8 mouse cellular contexts compared by ENCODE assay signal in the genomic region with DNA sequence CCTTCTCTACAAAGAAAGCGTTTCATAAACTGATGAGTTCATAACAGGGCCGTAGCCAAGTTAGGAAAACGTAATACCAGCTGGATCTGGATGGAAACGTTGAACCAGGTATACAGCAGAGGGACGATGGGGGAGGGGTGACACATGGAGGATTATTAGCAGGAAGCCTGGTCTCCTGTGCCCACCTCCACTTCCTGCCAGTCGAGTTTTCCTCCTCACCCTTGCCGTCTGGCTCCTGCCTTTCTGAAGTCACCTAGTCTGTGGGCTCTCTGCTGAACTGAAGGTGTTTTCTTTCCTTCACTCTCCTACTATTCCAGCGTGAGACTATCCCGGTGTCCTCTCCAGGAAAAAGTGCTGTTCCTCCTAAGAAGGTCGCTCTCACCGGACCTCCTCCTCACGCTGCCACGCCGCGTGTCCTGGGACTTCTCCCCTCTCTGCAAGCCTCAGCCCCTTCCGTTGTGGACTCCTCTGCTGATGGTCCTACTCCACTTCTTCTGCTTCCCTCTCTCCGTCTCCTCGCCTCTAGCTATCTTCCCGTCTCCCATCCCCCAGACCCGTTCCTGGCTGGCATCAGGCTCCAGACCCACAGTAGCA. TPM values are rescaled to one million over a fixed set of nuclear protein-coding genes. Genes with fewer than 3 reads are reported as not detected.
DNase-seq lines count a peak whose midpoint lies in the region; ATAC-seq and TF ChIP-seq lines count a peak whose summit lies in the region.

No protein-coding gene starts in this region.

- 28% methylated on average over 20 of the region's 20 CpGs for WGBS in liver, embryonic 11.5 days
- WGBS in heart, postnatal 0 days: 27% methylated on average over 20 of the region's 20 CpGs
- WGBS in liver, embryonic 14.5 days (ENCODE audit: insufficient replicate concordance): 33% methylated on average over 20 of the region's 20 CpGs

- H3K9me3 ChIP-seq in liver, embryonic 11.5 days (ENCODE audit: control insufficient read depth, low read length): no peaks in the 10 kb centered on the region
- no peaks in the 10 kb centered on the region for H3K9me3 ChIP-seq in heart, postnatal 0 days (replicated peaks; ENCODE audit: control insufficient read depth, low read length)
- no peaks in the 10 kb centered on the region for H3K9me3 ChIP-seq in liver, embryonic 14.5 days (ENCODE audit: control insufficient read depth, low read length)

- H3K9ac ChIP-seq in liver, embryonic 11.5 days (ENCODE audit: low read depth, low read length): peak overlapping the region; percentile 3; the same call in 1 of the 2 replicates
- H3K9ac ChIP-seq in heart, postnatal 0 days (replicated peaks; ENCODE audit: low read depth, low read length): no peak overlapping the region
- no peak overlapping the region for H3K9ac ChIP-seq in liver, embryonic 14.5 days (replicated peaks)

- ATAC-seq in liver, embryonic 11.5 days (replicated peaks; ENCODE audit: low FRiP score): no peak
- ATAC-seq in heart, postnatal 0 days (ENCODE audit: insufficient read depth, low read depth): peak; percentile 14; the same call in 1 of the 2 replicates
- ATAC-seq in liver, embryonic 14.5 days (ENCODE audit: insufficient read depth): 0 out of 2 replicates have a peak, but pooled peaks have one; percentile 7

- no peak for TF ChIP-seq EP300 in heart, postnatal 0 days (IDR thresholded peaks at IDR 0.05; ENCODE audit: low read depth)
- no peak for TF ChIP-seq EP300 in liver, embryonic 14.5 days (IDR thresholded peaks at IDR 0.05; ENCODE audit: low read depth)

- peaks cover 9% of the 10 kb centered on the region for H3K4me1 ChIP-seq in liver, embryonic 11.5 days (replicated peaks; ENCODE audit: control insufficient read depth, insufficient read depth, low read length)
- H3K4me1 ChIP-seq in heart, postnatal 0 days (ENCODE audit: control insufficient read depth, insufficient read depth): peaks cover 5% of the 10 kb centered on the region; the same call in 1 of the 2 replicates
- H3K4me1 ChIP-seq in liver, embryonic 14.5 days (replicated peaks; ENCODE audit: control insufficient read depth in 2 of 2, insufficient read depth in 2 of 2, low read length in 1 of 2): peaks cover 15 to 23% of the 10 kb centered on the region in 2 experiments

- TF ChIP-seq CTCF in heart, postnatal 0 days (IDR thresholded peaks at IDR 0.05; ENCODE audit: low read depth): no peak
- no peak for TF ChIP-seq CTCF in liver, embryonic 14.5 days (IDR thresholded peaks at IDR 0.05; ENCODE audit: low read depth)

- no peaks in the 10 kb centered on the region for H3K36me3 ChIP-seq in liver, embryonic 11.5 days (ENCODE audit: control insufficient read depth, insufficient read depth, low read length)
- no peaks in the 10 kb centered on the region for H3K36me3 ChIP-seq in heart, postnatal 0 days (replicated peaks; ENCODE audit: control insufficient read depth, insufficient read depth, low read length)
- H3K36me3 ChIP-seq in liver, embryonic 14.5 days (replicated peaks; ENCODE audit: control insufficient read depth, insufficient read depth, low read depth): no peaks in the 10 kb centered on the region

- DNase-seq in liver, embryonic 11.5 days (ENCODE audit: low spot score): no peak
- no peak for DNase-seq in liver
- DNase-seq in embryo, embryonic 9.5 days (ENCODE audit: extremely low spot score): peak; percentile 19
- DNase-seq in heart, postnatal 0 days (ENCODE audit: low spot score): no peak
- no peak for DNase-seq in liver, embryonic 14.5 days (ENCODE audit: low read depth in 3 of 3, low spot score in 3 of 3)
- no peak for DNase-seq in urinary bladder, postnatal 25 days (ENCODE audit: low spot score)
- no peak for DNase-seq in layer of hippocampus, adult 18-20 months (ENCODE audit: low spot score in 2 of 2)
- DNase-seq in frontal cortex, adult 2 months (ENCODE audit: extremely low spot score in 1 of 2, low spot score in 1 of 2): no peak

- H3K27ac ChIP-seq in liver, embryonic 11.5 days (ENCODE audit: low read depth, low read length): no peak overlapping the region
- no peak overlapping the region for H3K27ac ChIP-seq in heart, postnatal 0 days (ENCODE audit: low read depth)
- no peak overlapping the region for H3K27ac ChIP-seq in liver, embryonic 14.5 days

- no peaks in the 10 kb centered on the region for H3K27me3 ChIP-seq in liver, embryonic 11.5 days (replicated peaks; ENCODE audit: control insufficient read depth, insufficient read depth, low read length)
- no peaks in the 10 kb centered on the region for H3K27me3 ChIP-seq in heart, postnatal 0 days (ENCODE audit: control insufficient read depth, insufficient read depth, low read length)
- no peaks in the 10 kb centered on the region for H3K27me3 ChIP-seq in liver, embryonic 14.5 days (ENCODE audit: control insufficient read depth, insufficient read depth, low read length)

- H3K4me3 ChIP-seq in liver, embryonic 11.5 days (ENCODE audit: low read depth, low read length): peak overlapping the region; percentile 22
- H3K4me3 ChIP-seq in heart, postnatal 0 days (ENCODE audit: low read depth, low read length): peak overlapping the region; percentile 37
- H3K4me3 ChIP-seq in liver, embryonic 14.5 days (ENCODE audit: insufficient read depth in 1 of 2, low read depth in 2 of 2, low read length in 2 of 2): peak overlapping the region in 1 of 2 experiments; percentile 20; a peak in 1 of 4 replicates

- H3K4me2 ChIP-seq in liver, embryonic 11.5 days: peak overlapping the region; percentile 58
- H3K4me2 ChIP-seq in heart, postnatal 0 days (ENCODE audit: low read depth, low read length): peak overlapping the region; percentile 63
- H3K4me2 ChIP-seq in liver, embryonic 14.5 days (ENCODE audit: low read depth): peak overlapping the region; percentile 49

RNA-seq across cellular contexts. Expression of a gene that starts 12.3 kb away (rescaled TPM):
- polyA plus RNA-seq in liver, embryonic 11.5 days (2014; fragmentation: Nextera tagmentation; extraction: Ambion mirVana): 81.1 and 84.1 TPM in 2 replicates
- total RNA-seq in heart, postnatal 0 days (2014; rRNA removed; ENCODE audit: low replicate concordance): 70.4 and 83.6 TPM in 2 replicates
- 80.7 and 87.4 TPM in 2 replicates for polyA plus RNA-seq in heart, postnatal 0 days (2015; fragmentation: Nextera tagmentation; extraction: Ambion mirVana)
- 14.4 and 25.9 TPM in 2 replicates for polyA plus RNA-seq in liver, embryonic 14.5 days (2012; rRNA removed)
- polyA plus RNA-seq in liver, embryonic 14.5 days (2014; fragmentation: Nextera tagmentation; extraction: Ambion mirVana): 45.7 and 48.1 TPM in 2 replicates
- total RNA-seq in layer of hippocampus, adult 18-20 months (2021): 100 to 1,000 TPM; 258 to 271 TPM
- 174 and 188 TPM in 2 replicates for polyA plus RNA-seq in frontal cortex, adult 2 months (2012; rRNA removed)

RNA-seq across cellular contexts. Expression of a gene that starts 35.7 kb away (rescaled TPM):
- 8.1 and 9.1 TPM in 2 replicates for polyA plus RNA-seq in liver, embryonic 11.5 days (2014; fragmentation: Nextera tagmentation; extraction: Ambion mirVana)
- 1.5 and 2.2 TPM in 2 replicates for total RNA-seq in heart, postnatal 0 days (2014; rRNA removed; ENCODE audit: low replicate concordance)
- 1.2 and 1.3 TPM in 2 replicates for polyA plus RNA-seq in heart, postnatal 0 days (2015; fragmentation: Nextera tagmentation; extraction: Ambion mirVana)
- 2.7 and 4.2 TPM in 2 replicates for polyA plus RNA-seq in liver, embryonic 14.5 days (2012; rRNA removed)
- 4.1 and 4.3 TPM in 2 replicates for polyA plus RNA-seq in liver, embryonic 14.5 days (2014; fragmentation: Nextera tagmentation; extraction: Ambion mirVana)
- total RNA-seq in layer of hippocampus, adult 18-20 months (2021): 1 to 10 TPM; 3.2 TPM
- 1.8 and 2.2 TPM in 2 replicates for polyA plus RNA-seq in frontal cortex, adult 2 months (2012; rRNA removed)
